Mouse (Mus musculus) forebrain, embryonic 11.5 days (tissue): ENCODE data around the gene Fer. TPM values are rescaled to one million over a fixed set of nuclear protein-coding genes. Genes with fewer than 3 reads are reported as not detected.
A peak's percentile ranks its signal among the peaks of the same experiment; 100 is the strongest.

Source experiments
- ATAC-seq: fragments of 200-750 bp; cut with Nextera tagmentation; replicated peaks from 2 replicates; pipeline ENCODE4 v1.8.0; 2017; ENCODE audit warnings: moderate TSS enrichment; ENCODE audit not compliant: low FRiP score
- DNase-seq: peaks from one replicate; pipeline ENCODE4 v3.0.0-alpha.2; 2017; ENCODE audit warnings: low spot score
- H3K27ac ChIP-seq: fragments of 300-500 bp; sonication (generic); 2 replicates; pipeline ENCODE4 v1.5.1; 2014; ENCODE audit warnings: low read depth, low read length
- H3K27me3 ChIP-seq: fragments of 300-500 bp; sonication (generic); 2 replicates; pipeline ENCODE4 v1.6.1; 2014; ENCODE audit warnings: mild to moderate bottlenecking, low read length, mixed read lengths; ENCODE audit not compliant: control insufficient read depth, insufficient read depth
- H3K36me3 ChIP-seq: fragments of 300-500 bp; sonication (generic); 2 replicates; pipeline ENCODE4 v1.6.1; 2014; ENCODE audit warnings: mild to moderate bottlenecking, low read length, moderate library complexity, mixed read lengths; ENCODE audit not compliant: control insufficient read depth, insufficient read depth
- H3K4me1 ChIP-seq: fragments of 300-500 bp; sonication (generic); replicated peaks from 2 replicates; pipeline ENCODE4 v1.6.1; 2014; ENCODE audit warnings: low read length, mixed read lengths; ENCODE audit not compliant: control insufficient read depth, insufficient read depth
- H3K4me2 ChIP-seq: fragments of 300-500 bp; sonication (generic); 2 replicates; pipeline ENCODE4 v1.6.1; 2014; ENCODE audit warnings: low read depth, mild to moderate bottlenecking, low read length, moderate library complexity, mixed read lengths; ENCODE audit not compliant: severe bottlenecking
- H3K4me3 ChIP-seq: fragments of 300-500 bp; sonication (generic); 2 replicates; pipeline ENCODE4 v1.5.1; 2014; ENCODE audit warnings: low read depth, low read length
- H3K9ac ChIP-seq: fragments of 300-500 bp; sonication (generic); 2 replicates; pipeline ENCODE4 v1.6.1; 2014; ENCODE audit warnings: low read length
- H3K9me3 ChIP-seq: fragments of 300-500 bp; sonication (generic); 2 replicates; pipeline ENCODE4 v1.6.1; 2016; ENCODE audit warnings: low read length, mixed read lengths; ENCODE audit not compliant: control insufficient read depth
- WGBS: fragments of 180-500 bp; shearing (Covaris S2); extraction: QIAGEN DNeasy Blood & Tissue Kit; methylation state at CpG from one replicate; pipeline ENCODE4 v1.1.7; 2014; 5-methylcytosine and 5-hydroxymethylcytosine counted together
- polyA plus RNA-seq: library from polyadenylated mRNA; unstranded; fragments of >200 nt; fragmentation: Nextera tagmentation; extraction: Ambion mirVana; gene quantifications from 2 replicates; pipeline ENCODE4 v1.2.1, GENCODE M21; 2014

Gene Fer
- polyA plus RNA-seq, 1 experiment from 2014 or later: 40.3 TPM

GRCm38 (mm10) chr17:64046557-64046956 is 183.7 kb downstream of the Fer start:
- H3K4me1 ChIP-seq: no peaks in the 10 kb centered on the region
- ATAC-seq (no peak), DNase-seq (no peak)
- H3K4me3 ChIP-seq: no peak overlapping the region
- H3K36me3 ChIP-seq: no peaks in the 10 kb centered on the region
- WGBS: 96% methylated on average over 3 of the region's 3 CpGs
- no peak overlapping the region for H3K4me2 ChIP-seq
- H3K27ac ChIP-seq: no peak overlapping the region
- no peak overlapping the region for H3K9ac ChIP-seq
- no peaks in the 10 kb centered on the region for H3K27me3 ChIP-seq
- H3K9me3 ChIP-seq: no peaks in the 10 kb centered on the region

- DNase-seq: no peak
- no peaks in the 10 kb centered on the region for H3K9me3 ChIP-seq
- ATAC-seq: no peak
- H3K4me1 ChIP-seq: no peaks in the 10 kb centered on the region
- WGBS: 92% methylated on average over 5 of the region's 5 CpGs
- no peaks in the 10 kb centered on the region for H3K27me3 ChIP-seq
- no peaks in the 10 kb centered on the region for H3K36me3 ChIP-seq
- H3K4me2 ChIP-seq: no peak overlapping the region
- H3K4me3 ChIP-seq: no peak overlapping the region
- H3K27ac ChIP-seq: no peak overlapping the region
- no peak overlapping the region for H3K9ac ChIP-seq
Observed at GRCm38 (mm10) chr17:64050911-64051310, 188.0 kb downstream of the Fer start.

- no peak overlapping the region for H3K27ac ChIP-seq
- H3K4me3 ChIP-seq: no peak overlapping the region
- ATAC-seq (no peak), DNase-seq (no peak)
- no peaks in the 10 kb centered on the region for H3K36me3 ChIP-seq
- 87% methylated on average over 11 of the region's 11 CpGs for WGBS
- H3K27me3 ChIP-seq: no peaks in the 10 kb centered on the region
- H3K4me2 ChIP-seq: no peak overlapping the region
- no peak overlapping the region for H3K9ac ChIP-seq
- no peaks in the 10 kb centered on the region for H3K4me1 ChIP-seq
- H3K9me3 ChIP-seq: no peaks in the 10 kb centered on the region
Observed at GRCm38 (mm10) chr17:64053636-64054035, 190.8 kb downstream of the Fer start.

- H3K9me3 ChIP-seq: no peaks in the 10 kb centered on the region
- DNase-seq: no peak
- no peaks in the 10 kb centered on the region for H3K4me1 ChIP-seq
- H3K9ac ChIP-seq: no peak overlapping the region
- no peak overlapping the region for H3K27ac ChIP-seq
- ATAC-seq: no peak
- H3K4me2 ChIP-seq: no peak overlapping the region
- H3K36me3 ChIP-seq: no peaks in the 10 kb centered on the region
- no peaks in the 10 kb centered on the region for H3K27me3 ChIP-seq
- H3K4me3 ChIP-seq: no peak overlapping the region
Observed at GRCm38 (mm10) chr17:64060529-64060928, 197.7 kb downstream of the Fer start.

GRCm38 (mm10) chr17:64065243-64065642 is 202.4 kb downstream of the Fer start:
- Histone ChIP-seq H3K4me2 (no peak overlapping the region), H3K27ac (no peak overlapping the region), H3K9me3 (no peaks in the 10 kb centered on the region), H3K36me3 (no peaks in the 10 kb centered on the region), H3K9ac (no peak overlapping the region), H3K4me3 (no peak overlapping the region), H3K27me3 (no peaks in the 10 kb centered on the region), H3K4me1 (no peaks in the 10 kb centered on the region)
- no peak for DNase-seq
- ATAC-seq: no peak
- WGBS: 90% methylated on average over 3 of the region's 3 CpGs

- Histone ChIP-seq H3K9me3 (no peaks in the 10 kb centered on the region), H3K4me3 (no peak overlapping the region), H3K27me3 (no peaks in the 10 kb centered on the region), H3K4me1 (no peaks in the 10 kb centered on the region), H3K9ac (no peak overlapping the region), H3K4me2 (no peak overlapping the region), H3K27ac (no peak overlapping the region), H3K36me3 (no peaks in the 10 kb centered on the region)
- WGBS: 92% methylated on average over 7 of the region's 7 CpGs
- DNase-seq (no peak), ATAC-seq (0 out of 2 replicates have a peak, but pooled peaks have one; percentile 36)
Observed at GRCm38 (mm10) chr17:64077392-64077791, 214.5 kb downstream of the Fer start.

GRCm38 (mm10) chr17:64084751-64085150 is 221.9 kb downstream of the Fer start:
- Histone ChIP-seq H3K27me3 (no peaks in the 10 kb centered on the region), H3K9me3 (no peaks in the 10 kb centered on the region), H3K4me2 (no peak overlapping the region), H3K9ac (no peak overlapping the region), H3K4me1 (no peaks in the 10 kb centered on the region), H3K4me3 (no peak overlapping the region), H3K36me3 (no peaks in the 10 kb centered on the region), H3K27ac (no peak overlapping the region)
- ATAC-seq: no peak
- DNase-seq: no peak
- WGBS: 90% methylated on average over 5 of the region's 5 CpGs

GRCm38 (mm10) chr17:64085493-64085892 is 222.6 kb downstream of the Fer start:
- ATAC-seq: no peak
- Histone ChIP-seq H3K4me2 (no peak overlapping the region), H3K4me3 (no peak overlapping the region), H3K9ac (no peak overlapping the region), H3K36me3 (no peaks in the 10 kb centered on the region), H3K27me3 (no peaks in the 10 kb centered on the region), H3K9me3 (no peaks in the 10 kb centered on the region), H3K27ac (no peak overlapping the region), H3K4me1 (no peaks in the 10 kb centered on the region)
- 92% methylated on average over 2 of the region's 2 CpGs for WGBS
- DNase-seq: no peak

- Histone ChIP-seq H3K4me3 (no peak overlapping the region), H3K9ac (no peak overlapping the region), H3K36me3 (no peaks in the 10 kb centered on the region), H3K27ac (no peak overlapping the region), H3K4me1 (no peaks in the 10 kb centered on the region), H3K4me2 (no peak overlapping the region), H3K27me3 (no peaks in the 10 kb centered on the region), H3K9me3 (no peaks in the 10 kb centered on the region)
- no peak for ATAC-seq
- 91% methylated on average over 11 of the region's 11 CpGs for WGBS
- DNase-seq: no peak
Observed at GRCm38 (mm10) chr17:64086875-64087608, 224.2 kb downstream of the Fer start.
